Mouse (Mus musculus): Measurements from ENCODE around the gene Neurl3. TPM values are rescaled to one million over a fixed set of nuclear protein-coding genes. Genes with fewer than 3 reads are reported as not detected.

Neurl3 gene
- total and polyA plus RNA-seq, 3 experiments = 0.08 to 0.09 (median 0.08) TPM

GRCm38 (mm10) chr1:36281849-36282248, 7.4 kb upstream of the Neurl3 start (continued):
- TF ChIP-seq CHD1 (IDR thresholded peaks at IDR 0.05; ENCODE audit: low read depth, low read length) (no peak), CHD2 (IDR thresholded peaks at IDR 0.05; ENCODE audit: low read length) (peak; percentile 42; the same call in 1 of the 2 replicates), HCFC1 (IDR thresholded peaks at IDR 0.05; ENCODE audit: low read depth, low read length) (no peak), MAFK (IDR thresholded peaks at IDR 0.05; ENCODE audit: insufficient replicate concordance, low read length) (peak; percentile 57; the same call in 1 of the 2 replicates), CTCF (conservative IDR thresholded peaks at IDR 0.05 in 1 of 2, IDR thresholded peaks at IDR 0.05 in 1 of 2; ENCODE audit: low read depth in 2 of 2, low read length in 2 of 2) (no peak), ZNF384 (IDR thresholded peaks at IDR 0.05; ENCODE audit: low read depth, low read length) (no peak), MYC (IDR thresholded peaks at IDR 0.05; ENCODE audit: low read depth, low read length) (peak; percentile 66; the same call in 1 of the 2 replicates), RCOR1 (conservative IDR thresholded peaks at IDR 0.05; ENCODE audit: low read depth, low read length) (no peak; the same call in 1 of the 2 replicates), SMC3 (IDR thresholded peaks at IDR 0.05; ENCODE audit: low read depth, low read length) (peak; percentile 13; the same call in 1 of the 2 replicates), NELFE (IDR thresholded peaks at IDR 0.05; ENCODE audit: low read depth, low read length) (no peak), POLR2A (IDR thresholded peaks at IDR 0.05; ENCODE audit: low read depth, low read length) (no peak), ZMIZ1 (IDR thresholded peaks at IDR 0.05; ENCODE audit: low read depth, low read length) (no peak), SIN3A (IDR thresholded peaks at IDR 0.05; ENCODE audit: low read length) (peak; percentile 82), IRF4 (IDR thresholded peaks at IDR 0.05; ENCODE audit: low read depth, low read length) (0 out of 2 replicates have a peak, but pooled peaks have one; percentile 26), RAD21 (IDR thresholded peaks at IDR 0.05; ENCODE audit: low read depth, low read length) (no peak)

DNA sequence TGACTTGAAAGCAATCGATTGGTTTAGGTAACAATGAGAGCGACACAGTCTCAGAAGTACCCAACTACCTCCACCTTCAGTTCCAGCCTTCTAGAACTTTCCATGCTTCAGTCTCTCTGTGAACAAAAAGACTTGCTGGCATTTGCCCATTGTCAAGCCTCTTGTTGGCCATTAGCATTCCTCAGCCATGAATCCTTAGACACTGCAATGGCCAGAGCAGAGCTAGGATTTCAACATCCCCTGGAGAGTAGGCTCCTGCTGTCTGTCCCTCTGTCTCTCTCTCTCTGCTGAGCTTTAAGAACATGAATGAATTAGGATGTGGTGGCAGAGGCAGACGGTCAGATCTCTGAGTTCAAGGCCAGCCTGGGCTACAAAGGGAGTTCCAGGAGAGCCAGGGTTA, 6.5 kb upstream of the Neurl3 start:
- DNase-seq (ENCODE audit: extremely low read depth) = no peak
- TF ChIP-seq ZC3H11A (IDR thresholded peaks at IDR 0.05; ENCODE audit: low read depth, low read length) = no peak
- no peak for TF ChIP-seq NRF1 (IDR thresholded peaks at IDR 0.05; ENCODE audit: low read depth, low read length)
- no peak for TF ChIP-seq PAX5 (IDR thresholded peaks at IDR 0.05; ENCODE audit: low read length)
- no peak for TF ChIP-seq CTCF (conservative IDR thresholded peaks at IDR 0.05 in 1 of 2, IDR thresholded peaks at IDR 0.05 in 1 of 2; ENCODE audit: low read depth in 2 of 2, low read length in 2 of 2)
- TF ChIP-seq MAZ (IDR thresholded peaks at IDR 0.05; ENCODE audit: low read depth, low read length) = no peak
- TF ChIP-seq USF1 (IDR thresholded peaks at IDR 0.05; ENCODE audit: low read depth, low read length) = no peak
- no peak for TF ChIP-seq E2F4 (IDR thresholded peaks at IDR 0.05; ENCODE audit: insufficient replicate concordance, low read depth, low read length)
- TF ChIP-seq ZNF384 (IDR thresholded peaks at IDR 0.05; ENCODE audit: low read depth, low read length) = no peak
- TF ChIP-seq HCFC1 (IDR thresholded peaks at IDR 0.05; ENCODE audit: low read depth, low read length) = no peak
- no peak for TF ChIP-seq MXI1 (IDR thresholded peaks at IDR 0.05; ENCODE audit: low read depth, low read length)
- TF ChIP-seq CHD1 (IDR thresholded peaks at IDR 0.05; ENCODE audit: low read depth, low read length) = no peak
- TF ChIP-seq KAT2A (IDR thresholded peaks at IDR 0.05; ENCODE audit: insufficient replicate concordance, low read length) = no peak
- in situ Hi-C loops (cut with MboI; ENCODE audit: low pct_ligation_motif_present, low pct_unique_long_range_greater_than_20kb, low sequenced_read_pairs) = no loop called here
- no peaks in the 10 kb centered on the region for H3K79me2 ChIP-seq (replicated peaks; ENCODE audit: control insufficient read depth, extremely low read depth, insufficient read depth, poor library complexity, severe bottlenecking)
- H3K9me3 ChIP-seq (replicated peaks; ENCODE audit: low read length) = peaks cover 12% of the 10 kb centered on the region
- H3K9ac ChIP-seq (ENCODE audit: insufficient read depth, low read depth) = no peak overlapping the region
- no peak overlapping the region for H3K4me2 ChIP-seq (ENCODE audit: insufficient read depth, low read depth, poor library complexity, severe bottlenecking)
- no peak overlapping the region for H3K4me3 ChIP-seq (replicated peaks in 1 of 3; ENCODE audit: low read depth in 2 of 3, low read length in 2 of 3, poor library complexity in 1 of 3)
- peaks cover 3 to 23% of the 10 kb centered on the region in 2 experiments; a peak in 3 of 4 replicates for H3K4me1 ChIP-seq (ENCODE audit: control insufficient read depth in 1 of 2, insufficient read depth in 2 of 2)
- H3K27ac ChIP-seq (ENCODE audit: insufficient read depth, low read depth) = no peak overlapping the region
- dilution Hi-C loops (cut with MboI; ENCODE audit: extremely low pct_ligation_motif_present, extremely low pct_unique_long_range_greater_than_20kb, low sequenced_read_pairs) = no loop called here
- H3K36me3 ChIP-seq (replicated peaks in 1 of 2; ENCODE audit: control insufficient read depth in 1 of 2, insufficient read depth in 1 of 2, low read length in 1 of 2) = no peaks in the 10 kb centered on the region
- H3K27me3 ChIP-seq (replicated peaks) = peaks cover 2% of the 10 kb centered on the region
